Mouse (Mus musculus) cortical plate, adult 2 months (tissue): ENCODE results near the gene Acsbg2. TPM values are rescaled to one million over a fixed set of nuclear protein-coding genes. Genes with fewer than 3 reads are reported as not detected.

Source experiments
- H3K27ac ChIP-seq: fragments of 200-500 bp; 2 replicates; pipeline ENCODE4 v1.5.1; 2012; ENCODE audit warnings: low read length, control low read depth, inconsistent platforms; ENCODE audit not compliant: insufficient read depth
- H3K4me1 ChIP-seq: fragments of 200-500 bp; 2 replicates; pipeline ENCODE4 v1.6.1; 2011; ENCODE audit warnings: low read length; ENCODE audit not compliant: control insufficient read depth, insufficient read depth
- H3K4me3 ChIP-seq: fragments of 200-500 bp; 2 replicates; pipeline ENCODE4 v1.5.1; 2011; ENCODE audit warnings: mild to moderate bottlenecking, low read length, control low read depth; ENCODE audit not compliant: insufficient read depth
- CTCF ChIP-seq: fragments of 200-500 bp; IDR thresholded peaks from 2 replicates; pipeline ENCODE4 v1.5.1; 2011; ENCODE audit warnings: mild to moderate bottlenecking, control low read depth, low read length; ENCODE audit not compliant: insufficient read depth; ENCODE audit errors: extremely low read depth
- POLR2A ChIP-seq: fragments of 200-500 bp; IDR thresholded peaks from 2 replicates; pipeline ENCODE4 v1.6.1; 2011; ENCODE audit warnings: mild to moderate bottlenecking, low read length, control low read depth; ENCODE audit not compliant: insufficient read depth; ENCODE audit errors: extremely low read depth
- polyA plus RNA-seq: library from polyadenylated mRNA; depleted of rRNA; stranded (reverse); fragments of >200 nt; gene quantifications from 2 replicates; pipeline ENCODE4 v1.2.3, GENCODE M21; 2012

Gene Acsbg2
- polyA plus RNA-seq, 1 experiment: not detected

DNA sequence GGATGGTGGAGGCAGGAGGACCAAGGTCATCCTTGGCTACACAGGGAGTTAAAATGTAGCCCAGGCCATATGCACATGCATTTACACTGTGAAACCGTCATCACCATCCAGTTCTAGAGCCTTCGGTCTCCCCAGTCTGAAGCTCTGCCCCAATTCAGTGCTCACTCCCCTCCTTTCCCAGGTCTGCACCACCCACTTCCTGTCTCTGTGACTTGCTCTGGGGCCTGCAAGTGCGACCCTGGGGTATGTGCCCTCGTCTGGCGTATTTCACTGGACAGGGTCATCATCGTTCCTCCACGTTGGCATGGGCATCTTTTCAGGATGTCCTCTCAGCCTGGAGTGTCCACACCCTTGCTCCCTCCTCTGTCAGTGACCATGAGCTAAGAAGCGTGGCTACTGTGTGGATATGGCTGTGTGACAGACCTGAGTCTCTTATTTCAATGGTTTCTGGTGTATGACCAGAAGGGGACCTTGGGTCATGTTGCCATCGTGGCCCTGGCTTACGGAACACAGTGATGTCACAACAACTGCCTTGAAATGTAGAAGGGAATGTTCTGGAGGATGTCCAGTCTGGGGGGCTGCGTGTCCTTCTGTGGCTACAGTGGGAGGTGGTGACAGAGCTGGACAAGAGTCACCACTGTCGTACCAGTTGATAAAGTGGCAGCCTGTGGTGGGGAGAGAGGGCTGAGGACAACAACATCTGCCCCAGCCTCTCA is 847 bp upstream of the Acsbg2 start, which contains the start of gene 1700061G19Rik:
Gene 1700061G19Rik, plus strand, starts transcription at position 542 of the 716 bp plus-strand sequence.
- H3K4me1 ChIP-seq: no peaks in the 10 kb centered on the region
- no peak within 1 kb of the TSS for H3K4me3 ChIP-seq

DNA sequence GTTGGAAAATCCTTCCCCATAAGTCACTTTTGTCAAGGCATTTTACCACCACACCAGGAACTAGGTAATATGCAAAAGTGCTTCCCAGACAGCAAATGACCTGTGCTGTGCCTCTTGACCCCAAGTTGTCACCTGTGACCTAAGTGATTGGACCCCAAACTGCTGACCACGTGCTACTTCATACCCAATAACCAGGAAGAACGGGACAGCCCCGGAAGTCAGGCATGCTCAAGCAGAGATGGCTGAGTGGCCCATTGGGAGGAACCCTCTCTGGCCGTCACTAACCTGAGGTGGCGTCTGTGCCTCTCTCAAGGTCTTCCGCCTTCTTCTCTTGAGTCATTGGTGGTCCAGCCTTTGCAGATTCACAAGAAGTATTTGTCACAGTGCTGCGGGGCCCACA is 1.7 kb downstream of the Acsbg2 start:
- H3K4me3 ChIP-seq: no peak overlapping the region
- no peak overlapping the region for H3K27ac ChIP-seq
- no peak for TF ChIP-seq POLR2A
- TF ChIP-seq CTCF: no peak
- H3K4me1 ChIP-seq: no peaks in the 10 kb centered on the region

More for the DNA sequence above, 847 bp upstream of the Acsbg2 start, which contains the start of gene 1700061G19Rik:
- H3K27ac ChIP-seq: no peak within 1 kb of the TSS
- TF ChIP-seq CTCF: no peak
- TF ChIP-seq POLR2A: no peak

DNA sequence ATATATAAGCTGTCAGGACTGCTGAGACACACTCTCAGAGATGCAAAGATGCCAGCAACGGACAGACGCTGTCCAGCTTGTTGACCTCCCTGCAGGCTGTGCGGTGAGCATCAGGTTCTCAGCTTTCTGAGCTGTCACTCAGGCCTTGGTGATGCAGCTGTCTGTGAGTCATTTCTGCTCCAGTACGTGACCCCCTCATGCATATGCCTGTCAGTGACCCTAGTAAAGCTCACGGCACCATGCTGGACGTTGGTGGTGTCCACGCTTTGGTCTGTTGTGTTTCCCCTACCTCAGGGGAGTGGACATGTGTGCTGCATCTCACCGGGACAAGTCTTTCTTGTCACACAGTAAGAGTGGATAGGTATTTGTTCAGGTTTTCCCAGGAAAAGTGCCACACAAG is 2.5 kb downstream of the Acsbg2 start:
- H3K27ac ChIP-seq: no peak overlapping the region
- no peak overlapping the region for H3K4me3 ChIP-seq
- H3K4me1 ChIP-seq: no peaks in the 10 kb centered on the region
- TF ChIP-seq CTCF (no peak), POLR2A (no peak)

DNA sequence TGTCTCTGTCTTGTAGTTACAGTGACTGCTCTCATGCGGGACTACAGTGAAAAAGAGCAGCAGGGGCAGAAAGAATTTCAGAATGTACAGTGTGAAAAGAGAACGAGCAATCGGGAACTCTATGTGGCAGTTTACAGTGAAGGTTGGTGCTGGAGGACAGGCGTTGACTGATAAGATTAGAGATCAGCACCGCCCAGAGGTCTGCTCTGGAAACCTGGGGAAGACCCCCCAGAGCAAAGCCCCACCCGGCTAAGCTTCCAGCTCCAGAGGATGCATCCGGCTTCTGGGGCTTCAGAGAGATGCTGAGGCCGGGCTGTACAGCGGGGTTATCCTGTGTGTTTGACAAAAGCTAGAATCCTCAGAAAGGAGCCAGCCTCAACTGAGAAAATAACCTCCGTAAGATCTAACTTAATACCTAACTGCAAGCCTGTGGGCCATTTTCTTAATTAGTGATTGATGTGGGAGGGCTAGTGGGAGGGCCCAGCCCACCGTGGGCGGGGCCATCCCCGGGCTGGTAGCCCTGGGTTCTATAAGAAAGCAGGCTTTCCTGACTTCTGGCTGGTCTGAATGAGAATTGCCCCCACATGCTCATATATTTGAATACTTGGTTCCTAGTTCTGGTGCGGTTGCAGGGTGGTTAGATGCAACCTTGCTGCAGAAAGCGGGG is 3.8 kb downstream of the Acsbg2 start:
- no peak for TF ChIP-seq POLR2A
- no peak for TF ChIP-seq CTCF
- H3K4me1 ChIP-seq: no peaks in the 10 kb centered on the region
- H3K4me3 ChIP-seq: no peak overlapping the region
- no peak overlapping the region for H3K27ac ChIP-seq

DNA sequence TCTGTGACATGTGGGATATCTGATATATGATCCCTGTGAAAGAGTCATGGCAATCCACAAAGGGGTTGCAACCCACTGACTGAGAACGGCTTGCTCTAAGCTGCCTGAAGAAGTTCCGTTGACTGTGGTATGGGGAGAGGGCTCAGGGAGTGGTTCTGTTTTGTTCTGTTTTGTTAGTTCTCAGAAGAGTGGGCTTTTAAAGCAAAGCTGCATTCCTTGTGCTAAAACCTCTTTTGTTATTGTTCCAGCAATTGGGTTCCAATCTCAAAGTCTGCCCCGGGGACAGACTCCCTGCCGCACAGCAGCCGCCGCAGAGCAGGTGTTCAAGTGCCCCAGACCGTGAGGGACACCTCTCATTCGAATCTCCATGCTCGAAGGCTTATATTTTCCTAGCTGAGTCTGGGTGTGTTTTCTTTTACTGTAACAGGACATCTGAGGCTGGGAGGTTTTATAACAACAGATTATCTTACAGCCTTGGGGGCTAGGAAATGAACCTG is 4.7 kb downstream of the Acsbg2 start:
- TF ChIP-seq POLR2A (no peak), CTCF (no peak)
- Histone ChIP-seq H3K4me1 (no peaks in the 10 kb centered on the region), H3K4me3 (no peak overlapping the region), H3K27ac (no peak overlapping the region)

DNA sequence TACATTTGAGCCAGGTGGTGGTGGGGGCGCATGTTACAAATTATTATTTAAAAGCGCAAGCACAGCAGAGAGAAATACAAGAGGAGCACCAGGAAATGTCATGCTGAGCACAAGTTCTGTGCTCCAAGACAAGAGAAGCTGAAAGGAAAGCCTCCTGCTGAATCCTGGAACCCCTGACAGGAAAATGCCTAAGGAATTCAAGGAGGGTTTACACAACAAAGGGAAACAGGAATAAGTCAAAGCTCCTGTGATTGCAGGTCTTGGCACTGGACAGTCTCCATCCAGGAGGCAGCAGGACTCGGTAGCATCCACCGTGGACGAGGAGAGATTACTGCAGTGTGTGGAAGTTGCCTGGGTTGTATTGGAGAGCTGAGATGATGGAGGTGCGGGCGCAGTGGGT is 8.2 kb downstream of the Acsbg2 start:
- H3K4me3 ChIP-seq: no peak overlapping the region
- H3K27ac ChIP-seq: no peak overlapping the region
- H3K4me1 ChIP-seq: no peaks in the 10 kb centered on the region
- no peak for TF ChIP-seq CTCF
- TF ChIP-seq POLR2A: no peak

DNA sequence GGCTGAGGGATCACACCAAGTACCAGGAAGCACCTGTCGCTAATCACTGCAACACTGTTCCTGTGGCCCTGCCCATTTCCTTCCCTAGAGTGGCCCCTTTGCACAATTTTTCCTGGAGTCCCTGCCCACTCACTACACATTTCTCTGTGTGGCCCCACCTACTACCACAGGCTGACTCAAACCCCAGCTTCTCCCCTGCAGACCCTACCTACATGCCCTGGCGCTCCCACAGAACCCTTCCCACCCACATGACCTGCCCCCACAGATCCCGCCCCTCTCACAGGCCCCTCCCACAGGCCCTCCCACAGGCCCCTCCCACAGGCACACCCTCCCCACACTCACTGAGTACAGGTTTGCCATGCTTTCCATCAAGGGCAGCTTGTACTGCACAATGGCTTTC is 13.1 kb downstream of the Acsbg2 start:
- H3K4me1 ChIP-seq: no peaks in the 10 kb centered on the region
- no peak for TF ChIP-seq CTCF
- TF ChIP-seq POLR2A: no peak
- H3K27ac ChIP-seq: no peak overlapping the region
- no peak overlapping the region for H3K4me3 ChIP-seq

DNA sequence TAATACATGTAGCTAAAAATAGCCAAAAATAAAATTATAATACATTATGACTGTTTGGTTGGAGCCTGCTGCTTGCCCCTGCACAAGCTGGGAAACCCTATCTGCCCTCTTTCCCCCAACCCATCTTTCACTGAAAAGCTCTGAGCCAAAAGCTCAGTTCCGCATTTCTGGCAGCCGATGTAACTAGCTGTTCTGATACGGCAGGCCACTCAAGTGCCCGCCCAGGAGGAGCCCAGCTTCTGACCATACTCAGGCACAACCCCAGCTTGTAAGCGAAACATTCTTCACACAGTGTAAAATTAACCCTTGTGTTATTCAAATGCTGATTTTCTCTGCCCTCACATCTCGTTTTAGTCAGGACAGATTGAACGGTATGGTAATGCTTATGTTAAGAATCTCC is 15.3 kb downstream of the Acsbg2 start:
- no peaks in the 10 kb centered on the region for H3K4me1 ChIP-seq
- H3K27ac ChIP-seq: no peak overlapping the region
- TF ChIP-seq CTCF (no peak), POLR2A (no peak)
- H3K4me3 ChIP-seq: no peak overlapping the region

DNA sequence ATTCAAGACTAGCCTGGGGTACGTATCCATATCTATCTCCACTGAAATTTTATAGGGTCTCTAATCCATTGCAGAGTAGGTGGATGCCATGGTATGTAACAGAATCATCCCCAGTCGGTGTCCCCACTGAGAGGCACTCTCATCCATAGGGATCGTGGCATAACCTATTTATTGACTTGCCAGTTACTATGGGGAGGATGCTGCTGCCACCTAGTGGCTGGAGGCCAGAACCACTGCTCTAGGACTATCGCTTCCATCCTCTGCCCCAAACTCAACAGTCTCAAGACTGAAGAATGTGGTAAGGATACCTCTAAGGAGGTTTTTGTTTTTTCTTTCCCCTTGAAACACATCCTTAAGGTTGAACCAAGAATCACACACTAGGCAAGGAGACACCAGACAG is 16.0 kb downstream of the Acsbg2 start:
- Histone ChIP-seq H3K4me3 (no peak overlapping the region), H3K4me1 (no peaks in the 10 kb centered on the region), H3K27ac (no peak overlapping the region)
- TF ChIP-seq POLR2A (no peak), CTCF (peak; percentile 77)

DNA sequence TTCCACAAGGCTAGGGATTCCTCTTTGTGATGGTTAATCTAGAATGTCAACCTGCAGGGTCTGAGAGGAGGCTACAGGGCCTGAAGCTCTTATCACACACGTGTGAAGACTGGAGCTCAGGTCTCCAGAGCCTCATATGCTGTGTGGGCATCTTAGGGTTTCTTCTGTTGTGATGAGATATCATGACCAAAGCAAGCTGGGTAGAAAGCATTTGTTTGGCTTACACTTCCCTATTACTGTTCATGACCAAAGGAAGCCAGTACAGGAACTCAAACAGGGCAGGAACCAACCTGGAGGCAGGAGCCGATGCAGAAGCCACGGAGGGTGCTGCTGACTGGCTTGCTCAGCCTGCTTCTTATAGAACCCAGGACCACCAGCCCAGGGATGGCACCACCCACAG is 18.8 kb downstream of the Acsbg2 start:
- H3K27ac ChIP-seq: no peak overlapping the region

More for the DNA sequence above, 18.8 kb downstream of the Acsbg2 start:
- no peak overlapping the region for H3K4me3 ChIP-seq
- no peak for TF ChIP-seq POLR2A
- TF ChIP-seq CTCF: no peak
- H3K4me1 ChIP-seq: no peaks in the 10 kb centered on the region
